Mouse (Mus musculus): ENCODE data around the gene Tbcd. TPM values are rescaled to one million over a fixed set of nuclear protein-coding genes. Genes with fewer than 3 reads are reported as not detected.

Gene Tbcd
- polyA plus RNA-seq (2012; rRNA removed) (43.4 and 45.0 TPM in 2 replicates), polyA plus RNA-seq (2014; fragmentation: Nextera tagmentation; extraction: Ambion mirVana) (38.7 and 42.0 TPM in 2 replicates)

- peak; percentile 94 for ATAC-seq (ENCODE audit: low FRiP score, low read depth)
- no peak within 1 kb of the TSS for H3K27ac ChIP-seq (replicated peaks; ENCODE audit: low read depth, low read length)
- no peak for TF ChIP-seq POLR2A (IDR thresholded peaks at IDR 0.05; ENCODE audit: borderline replicate concordance, extremely low read depth, insufficient read depth, insufficient read length)
Measured at GRCm38 (mm10) chr11:121451753-121452635, at the start of gene Tbcd. TSS of gene Tbcd (plus strand) at chr11:121451949.

GRCm38 (mm10) chr11:121407366-121408155 lies 44.2 kb upstream of the Tbcd start:
- H3K27ac ChIP-seq (replicated peaks; ENCODE audit: low read depth, low read length), result no peak overlapping the region
- H3K9me3 ChIP-seq (ENCODE audit: control insufficient read depth, low read length), result no peaks in the 10 kb centered on the region
- H3K4me3 ChIP-seq (replicated peaks; ENCODE audit: low read length), result no peak overlapping the region
- no peak for TF ChIP-seq POLR2A (IDR thresholded peaks at IDR 0.05; ENCODE audit: borderline replicate concordance, extremely low read depth, insufficient read depth, insufficient read length)
- no peak overlapping the region for H3K4me2 ChIP-seq (replicated peaks; ENCODE audit: low read depth, low read length, severe bottlenecking)
- no peak overlapping the region for H3K9ac ChIP-seq (ENCODE audit: low read depth, low read length, severe bottlenecking)
- WGBS, result 63% methylated on average over 3 of the region's 3 CpGs
- no peak for ATAC-seq (ENCODE audit: low FRiP score, low read depth)
- H3K36me3 ChIP-seq (ENCODE audit: control insufficient read depth, insufficient read depth, low read length), result no peaks in the 10 kb centered on the region
- H3K4me1 ChIP-seq (ENCODE audit: control insufficient read depth, insufficient read depth, low read length), result no peaks in the 10 kb centered on the region
- DNase-seq (ENCODE audit: low spot score), result no peak
- H3K27me3 ChIP-seq (ENCODE audit: control insufficient read depth, insufficient read depth, low read length), result no peaks in the 10 kb centered on the region

More at GRCm38 (mm10) chr11:121451753-121452635, at the start of gene Tbcd:
- DNase-seq (ENCODE audit: low spot score), result peak; percentile 92
- Histone ChIP-seq H3K9me3 (ENCODE audit: control insufficient read depth, low read length) (no peaks in the 10 kb centered on the region), H3K27me3 (ENCODE audit: control insufficient read depth, insufficient read depth, low read length) (no peaks in the 10 kb centered on the region), H3K36me3 (ENCODE audit: control insufficient read depth, insufficient read depth, low read length) (peaks cover 12% of the 10 kb centered on the region), H3K9ac (ENCODE audit: low read depth, low read length, severe bottlenecking) (peak within 1 kb of the TSS; percentile 66), H3K4me2 (replicated peaks; ENCODE audit: low read depth, low read length, severe bottlenecking) (peak within 1 kb of the TSS; percentile 67), H3K4me1 (ENCODE audit: control insufficient read depth, insufficient read depth, low read length) (peaks cover 8% of the 10 kb centered on the region), H3K4me3 (replicated peaks; ENCODE audit: low read length) (peak within 1 kb of the TSS; percentile 90)
- WGBS, result under 1% methylated on average over 56 of the region's 58 CpGs

- Histone ChIP-seq H3K4me2 (replicated peaks; ENCODE audit: low read depth, low read length, severe bottlenecking) (no peak overlapping the region), H3K27ac (replicated peaks; ENCODE audit: low read depth, low read length) (no peak overlapping the region), H3K9me3 (ENCODE audit: control insufficient read depth, low read length) (no peaks in the 10 kb centered on the region), H3K4me1 (ENCODE audit: control insufficient read depth, insufficient read depth, low read length) (no peaks in the 10 kb centered on the region), H3K27me3 (ENCODE audit: control insufficient read depth, insufficient read depth, low read length) (no peaks in the 10 kb centered on the region), H3K4me3 (replicated peaks; ENCODE audit: low read length) (no peak overlapping the region), H3K36me3 (ENCODE audit: control insufficient read depth, insufficient read depth, low read length) (no peaks in the 10 kb centered on the region), H3K9ac (ENCODE audit: low read depth, low read length, severe bottlenecking) (no peak overlapping the region)
- WGBS, result 75% methylated on average over 5 of the region's 5 CpGs
- no peak for DNase-seq (ENCODE audit: low spot score)
- no peak for ATAC-seq (ENCODE audit: low FRiP score, low read depth)
- TF ChIP-seq POLR2A (IDR thresholded peaks at IDR 0.05; ENCODE audit: borderline replicate concordance, extremely low read depth, insufficient read depth, insufficient read length), result no peak
Measured at GRCm38 (mm10) chr11:121414762-121415161, 37.0 kb upstream of the Tbcd start.

DNA sequence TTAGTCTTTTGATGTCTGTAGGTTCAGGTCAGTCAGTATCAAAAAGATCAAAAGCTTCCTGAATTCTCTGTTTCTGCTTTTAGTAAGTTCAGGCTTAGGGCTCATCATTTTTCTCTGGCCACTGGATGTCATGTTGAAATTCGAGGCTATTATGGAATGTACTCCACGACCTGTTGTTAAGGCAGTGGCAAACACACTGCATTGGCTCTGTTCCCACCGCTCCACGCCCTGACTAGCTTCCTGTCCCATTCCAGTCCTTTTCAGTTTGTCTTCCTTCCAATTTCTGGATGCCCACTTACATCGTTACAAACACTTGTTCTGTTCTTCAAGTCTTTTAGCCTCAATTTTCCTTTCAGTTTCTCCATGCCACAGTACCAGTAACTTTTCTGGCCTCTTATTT lies 36.4 kb upstream of the Tbcd start:
- WGBS, result 65% methylated on average over 5 of the region's 5 CpGs
- no peak for TF ChIP-seq POLR2A (IDR thresholded peaks at IDR 0.05; ENCODE audit: borderline replicate concordance, extremely low read depth, insufficient read depth, insufficient read length)
- Histone ChIP-seq H3K4me1 (ENCODE audit: control insufficient read depth, insufficient read depth, low read length) (peaks cover under 1% of the 10 kb centered on the region; the same call in 1 of the 2 replicates), H3K9me3 (ENCODE audit: control insufficient read depth, low read length) (no peaks in the 10 kb centered on the region), H3K9ac (ENCODE audit: low read depth, low read length, severe bottlenecking) (no peak overlapping the region), H3K36me3 (ENCODE audit: control insufficient read depth, insufficient read depth, low read length) (no peaks in the 10 kb centered on the region), H3K4me3 (replicated peaks; ENCODE audit: low read length) (no peak overlapping the region), H3K4me2 (replicated peaks; ENCODE audit: low read depth, low read length, severe bottlenecking) (no peak overlapping the region), H3K27ac (replicated peaks; ENCODE audit: low read depth, low read length) (no peak overlapping the region), H3K27me3 (ENCODE audit: control insufficient read depth, insufficient read depth, low read length) (no peaks in the 10 kb centered on the region)
- no peak for DNase-seq (ENCODE audit: low spot score)
- ATAC-seq (ENCODE audit: low FRiP score, low read depth), result no peak

DNA sequence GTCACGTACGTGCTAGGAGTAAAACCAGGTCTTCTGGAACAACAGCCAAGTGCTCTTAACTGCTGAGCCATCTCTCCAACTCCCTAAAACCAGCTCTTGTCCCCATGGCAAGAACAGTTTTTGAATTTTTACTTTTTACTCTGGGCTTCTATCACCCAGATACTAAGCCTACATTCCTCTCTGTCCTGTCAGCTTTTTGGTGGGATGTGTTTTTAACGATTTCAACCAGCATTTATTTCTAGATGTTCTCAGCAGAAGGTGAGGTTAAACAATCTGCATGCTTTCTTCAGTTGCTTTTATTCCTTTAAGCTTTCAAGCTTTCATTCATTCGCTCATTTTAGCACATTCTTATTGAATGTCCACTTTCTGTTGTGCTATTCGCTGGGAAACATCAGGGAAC lies 33.8 kb upstream of the Tbcd start:
- no peak for DNase-seq (ENCODE audit: low spot score)
- Histone ChIP-seq H3K4me3 (replicated peaks; ENCODE audit: low read length) (no peak overlapping the region), H3K27me3 (ENCODE audit: control insufficient read depth, insufficient read depth, low read length) (no peaks in the 10 kb centered on the region), H3K4me1 (ENCODE audit: control insufficient read depth, insufficient read depth, low read length) (peaks cover 14% of the 10 kb centered on the region; the same call in 1 of the 2 replicates), H3K9me3 (ENCODE audit: control insufficient read depth, low read length) (no peaks in the 10 kb centered on the region), H3K9ac (ENCODE audit: low read depth, low read length, severe bottlenecking) (no peak overlapping the region), H3K36me3 (ENCODE audit: control insufficient read depth, insufficient read depth, low read length) (no peaks in the 10 kb centered on the region), H3K4me2 (replicated peaks; ENCODE audit: low read depth, low read length, severe bottlenecking) (no peak overlapping the region), H3K27ac (replicated peaks; ENCODE audit: low read depth, low read length) (no peak overlapping the region)
- no peak for ATAC-seq (ENCODE audit: low FRiP score, low read depth)
- TF ChIP-seq POLR2A (IDR thresholded peaks at IDR 0.05; ENCODE audit: borderline replicate concordance, extremely low read depth, insufficient read depth, insufficient read length), result no peak
- WGBS, result 82% methylated on average over 5 of the region's 5 CpGs
